Mouse (Mus musculus) neutrophil, adult 83 days (primary cell): ENCODE results near the gene Chsy1. TPM values are rescaled to one million over a fixed set of nuclear protein-coding genes. Genes with fewer than 3 reads are reported as not detected.

Source experiments
- total RNA-seq, 2 experiments: library from RNA; stranded (reverse); gene quantifications; one replicate each; pipeline ENCODE4 v1.2.4; 2023

Gene Chsy1
- 10 to 100 TPM; 47.1 to 47.9 TPM for total RNA-seq

GRCm38 (mm10) chr7:66108961-66109854 is at the start of gene Chsy1:
Gene Chsy1, plus strand, starts transcription at chr7:66109515.

GRCm38 (mm10) chr7:66079364-66080230 is 29.7 kb upstream of the Chsy1 start, which contains the start of gene Selenos:
Gene Selenos, plus strand, starts transcription at chr7:66079649.

Other genes starting within 250 kb of the Chsy1 start
- 1 to 10 TPM; 1.3 TPM for gene Pcsk6, start 247.8 kb upstream of the Chsy1 start, total RNA-seq
- gene Gm45213, start 65.9 kb upstream of the Chsy1 start, total RNA-seq: not detected
- gene Snrpa1, start 50.5 kb upstream of the Chsy1 start, total RNA-seq: 10 to 100 TPM; 26.6 to 32.5 TPM
- 10 to 100 TPM; 27.1 to 35.0 TPM for gene Selenos, start 29.9 kb upstream of the Chsy1 start, total RNA-seq